Mouse (Mus musculus): ENCODE measurements around the gene Nasp. TPM values are rescaled to one million over a fixed set of nuclear protein-coding genes. Genes with fewer than 3 reads are reported as not detected.

Nasp gene
- polyA plus RNA-seq, 1 experiment, result 23.5 TPM

DNA sequence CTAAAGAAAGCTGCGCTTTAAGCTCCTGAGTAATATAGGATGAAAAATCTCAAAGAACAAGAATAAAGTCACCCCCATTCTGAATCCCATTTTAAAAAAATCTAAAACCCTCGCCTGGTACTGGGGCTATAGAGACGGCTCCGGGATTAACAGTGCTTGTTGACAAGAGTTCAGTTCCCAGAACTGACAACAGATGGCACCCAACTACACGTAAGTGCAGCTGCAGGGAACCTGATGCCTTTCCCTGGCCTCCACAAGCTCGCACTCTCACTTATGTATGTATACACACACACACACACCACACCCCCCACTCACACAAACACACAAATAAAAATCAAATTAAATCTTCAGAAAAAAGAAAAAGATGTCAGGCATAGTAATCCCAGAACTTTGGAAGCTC is 16.6 kb upstream of the Nasp start:
- H3K4me1 ChIP-seq (ENCODE audit: control insufficient read depth, insufficient read depth, low read length), result peaks cover 3% of the 10 kb centered on the region
- H3K4me3 ChIP-seq (ENCODE audit: insufficient read depth, low read length), result no peak overlapping the region
- TF ChIP-seq POLR2A (IDR thresholded peaks at IDR 0.05; ENCODE audit: extremely low read depth, insufficient read depth, low read length), result no peak
- peak; percentile 57 for TF ChIP-seq CTCF (IDR thresholded peaks at IDR 0.05; ENCODE audit: extremely low read depth, insufficient read depth, low read length)
- H3K27ac ChIP-seq (ENCODE audit: insufficient read depth, low read length), result no peak overlapping the region

DNA sequence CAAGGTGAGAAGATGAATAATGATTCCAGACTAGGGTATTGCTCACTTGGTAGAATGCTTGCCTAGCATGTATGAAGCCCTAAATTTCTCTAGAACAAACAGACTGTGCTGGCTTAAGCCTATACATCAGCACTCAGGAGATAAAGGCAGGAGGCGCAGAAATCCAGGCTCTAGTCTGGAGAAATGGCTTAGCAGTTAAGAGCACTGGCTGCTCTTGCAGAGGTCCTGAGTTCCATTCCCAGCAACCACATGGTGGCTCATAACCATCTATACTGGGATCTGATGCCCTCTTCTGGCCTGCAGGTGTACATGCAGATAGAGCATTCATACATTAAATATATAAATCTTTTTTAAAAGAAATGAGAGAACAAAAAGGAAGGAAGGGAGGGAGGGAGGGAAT is 14.3 kb upstream of the Nasp start:
- H3K27ac ChIP-seq (ENCODE audit: insufficient read depth, low read length), result no peak overlapping the region
- no peak for TF ChIP-seq CTCF (IDR thresholded peaks at IDR 0.05; ENCODE audit: extremely low read depth, insufficient read depth, low read length)
- TF ChIP-seq POLR2A (IDR thresholded peaks at IDR 0.05; ENCODE audit: extremely low read depth, insufficient read depth, low read length), result no peak

DNA sequence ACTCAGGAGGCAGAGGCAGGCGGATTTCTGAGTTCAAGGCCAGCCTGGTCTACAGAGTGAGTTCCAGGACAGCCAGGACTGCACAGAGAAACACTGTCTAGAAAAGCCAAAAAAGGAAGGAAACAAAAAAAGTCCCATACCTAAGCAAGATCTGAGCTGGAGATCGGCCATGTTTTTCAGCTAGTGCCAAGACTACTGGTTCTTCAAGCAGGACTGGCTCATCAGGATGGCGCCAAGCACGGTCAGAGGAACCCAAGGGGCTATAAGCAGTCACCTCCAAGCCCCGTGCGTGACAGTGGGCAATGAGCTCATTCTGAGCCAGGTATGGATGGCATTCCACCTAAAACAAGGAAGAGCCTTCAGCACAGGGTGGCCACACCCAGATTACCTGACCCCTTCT is 11.1 kb upstream of the Nasp start:
- H3K4me1 ChIP-seq (ENCODE audit: control insufficient read depth, insufficient read depth, low read length), result no peaks in the 10 kb centered on the region
- H3K4me3 ChIP-seq (ENCODE audit: insufficient read depth, low read length), result no peak overlapping the region
- H3K27ac ChIP-seq (ENCODE audit: insufficient read depth, low read length), result no peak overlapping the region
- TF ChIP-seq POLR2A (IDR thresholded peaks at IDR 0.05; ENCODE audit: extremely low read depth, insufficient read depth, low read length), result no peak
- no peak for TF ChIP-seq CTCF (IDR thresholded peaks at IDR 0.05; ENCODE audit: extremely low read depth, insufficient read depth, low read length)

More for the DNA sequence above, 14.3 kb upstream of the Nasp start:
- peaks cover 2% of the 10 kb centered on the region; the same call in 1 of the 2 replicates for H3K4me1 ChIP-seq (ENCODE audit: control insufficient read depth, insufficient read depth, low read length)
- H3K4me3 ChIP-seq (ENCODE audit: insufficient read depth, low read length), result no peak overlapping the region

DNA sequence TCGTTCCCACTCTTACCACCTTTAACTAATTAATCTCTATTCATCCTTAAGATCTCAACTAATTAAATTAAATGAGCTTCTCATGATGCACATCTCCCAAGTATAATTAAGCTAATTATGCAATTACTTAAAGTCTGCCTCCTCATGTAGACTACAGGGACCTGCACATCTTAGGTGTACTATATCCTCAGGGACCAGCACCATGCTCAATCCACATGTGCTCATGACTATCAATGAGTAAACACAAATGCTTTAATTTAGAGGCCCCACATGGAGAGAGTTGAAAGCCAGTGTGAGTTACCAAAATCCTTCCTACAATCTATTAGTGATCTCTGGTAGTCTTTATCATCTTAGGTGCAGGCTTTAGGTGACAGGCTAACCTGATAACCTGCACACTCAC is 7.5 kb upstream of the Nasp start:
- Histone ChIP-seq H3K4me1 (ENCODE audit: control insufficient read depth, insufficient read depth, low read length) (no peaks in the 10 kb centered on the region), H3K4me3 (ENCODE audit: insufficient read depth, low read length) (no peak overlapping the region), H3K27ac (ENCODE audit: insufficient read depth, low read length) (no peak overlapping the region)
- TF ChIP-seq CTCF (IDR thresholded peaks at IDR 0.05; ENCODE audit: extremely low read depth, insufficient read depth, low read length), result no peak
- TF ChIP-seq POLR2A (IDR thresholded peaks at IDR 0.05; ENCODE audit: extremely low read depth, insufficient read depth, low read length), result no peak

DNA sequence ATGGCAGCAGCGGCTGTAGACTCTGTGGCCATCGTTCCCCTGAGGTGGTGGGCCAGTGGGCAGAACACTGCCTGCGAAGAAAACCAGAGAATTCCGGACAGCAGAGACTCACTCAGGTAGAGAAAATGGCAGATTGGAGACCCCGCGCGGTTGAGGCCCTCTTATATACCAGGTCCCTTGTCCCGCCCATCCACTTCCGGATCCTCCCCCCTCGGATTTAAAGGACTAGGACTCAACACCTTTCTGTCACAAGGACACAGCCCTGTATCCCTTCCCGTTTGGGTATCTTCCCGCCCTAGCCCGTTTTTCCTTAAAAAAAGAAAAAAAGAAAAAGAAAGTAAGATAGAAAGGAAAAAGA is 403 bp downstream of the Nasp start:
- Histone ChIP-seq H3K27ac (ENCODE audit: insufficient read depth, low read length) (0 out of 2 replicates have a peak overlapping the region, but pooled peaks have one; percentile 2), H3K4me3 (ENCODE audit: insufficient read depth, low read length) (peak overlapping the region; percentile 63), H3K4me1 (ENCODE audit: control insufficient read depth, insufficient read depth, low read length) (no peaks in the 10 kb centered on the region)
- TF ChIP-seq POLR2A (IDR thresholded peaks at IDR 0.05; ENCODE audit: extremely low read depth, insufficient read depth, low read length) (peak; percentile 97), CTCF (IDR thresholded peaks at IDR 0.05; ENCODE audit: extremely low read depth, insufficient read depth, low read length) (no peak)

DNA sequence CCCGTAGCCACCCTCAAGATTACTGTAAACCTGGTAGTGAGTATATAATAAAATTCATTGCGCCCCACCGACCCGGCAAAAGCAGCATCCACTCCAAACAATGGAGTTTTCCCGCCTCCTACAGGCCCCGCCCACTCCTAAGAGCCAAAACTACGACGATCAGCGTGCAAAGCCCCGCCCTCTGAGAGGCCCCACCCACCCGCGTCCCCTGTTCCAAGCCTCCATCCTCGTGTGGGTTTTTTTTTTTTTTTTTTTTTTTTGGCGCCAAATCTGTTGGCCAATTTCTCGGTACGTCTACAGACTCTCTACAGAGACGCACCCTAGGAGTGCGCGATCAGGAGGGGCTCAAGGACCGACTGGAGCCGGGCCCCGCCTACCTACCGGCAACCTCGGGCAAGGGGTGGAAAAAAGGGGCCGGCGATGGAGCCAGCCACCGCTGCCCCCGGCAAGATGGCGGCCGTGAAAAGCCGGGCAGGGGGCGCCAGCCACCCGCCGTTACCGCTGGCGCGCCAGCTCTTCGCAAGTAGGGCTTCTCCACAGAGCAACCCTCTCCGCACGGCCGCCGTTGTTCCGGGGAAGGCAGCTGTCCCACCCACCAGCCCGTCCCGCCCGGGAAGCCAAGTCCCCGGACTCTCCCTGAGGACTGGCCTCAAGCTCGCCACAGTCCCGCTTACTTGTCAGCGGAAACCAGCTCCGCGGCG is 933 bp downstream of the Nasp start:
- 0 out of 2 replicates have a peak overlapping the region, but pooled peaks have one; percentile 2 for H3K27ac ChIP-seq (ENCODE audit: insufficient read depth, low read length)
- no peaks in the 10 kb centered on the region for H3K4me1 ChIP-seq (ENCODE audit: control insufficient read depth, insufficient read depth, low read length)
- peak overlapping the region; percentile 63 for H3K4me3 ChIP-seq (ENCODE audit: insufficient read depth, low read length)
- TF ChIP-seq POLR2A (IDR thresholded peaks at IDR 0.05; ENCODE audit: extremely low read depth, insufficient read depth, low read length) (no peak), CTCF (IDR thresholded peaks at IDR 0.05; ENCODE audit: extremely low read depth, insufficient read depth, low read length) (no peak)

DNA sequence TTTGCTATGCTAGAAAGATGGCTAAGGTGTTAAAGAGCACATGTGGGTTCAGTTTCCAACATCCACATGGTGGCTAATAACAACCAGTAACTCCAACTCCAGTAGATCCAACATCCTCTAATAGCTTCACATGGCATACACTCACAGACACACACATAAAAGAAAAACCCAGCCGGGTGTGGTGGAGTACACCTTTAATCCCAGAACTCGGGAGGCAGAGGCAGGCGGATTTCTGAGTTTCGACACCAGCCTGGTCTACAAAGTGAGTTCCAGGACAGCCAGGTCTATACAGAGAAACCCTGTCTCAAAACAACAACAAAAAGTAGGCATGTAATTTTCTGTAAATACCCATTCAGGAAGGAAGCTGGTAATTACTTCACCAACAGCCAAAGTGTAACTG is 2.9 kb downstream of the Nasp start:
- no peak overlapping the region for H3K4me3 ChIP-seq (ENCODE audit: insufficient read depth, low read length)
- TF ChIP-seq CTCF (IDR thresholded peaks at IDR 0.05; ENCODE audit: extremely low read depth, insufficient read depth, low read length), result no peak
- no peak for TF ChIP-seq POLR2A (IDR thresholded peaks at IDR 0.05; ENCODE audit: extremely low read depth, insufficient read depth, low read length)
- H3K27ac ChIP-seq (ENCODE audit: insufficient read depth, low read length), result no peak overlapping the region
- H3K4me1 ChIP-seq (ENCODE audit: control insufficient read depth, insufficient read depth, low read length), result no peaks in the 10 kb centered on the region

DNA sequence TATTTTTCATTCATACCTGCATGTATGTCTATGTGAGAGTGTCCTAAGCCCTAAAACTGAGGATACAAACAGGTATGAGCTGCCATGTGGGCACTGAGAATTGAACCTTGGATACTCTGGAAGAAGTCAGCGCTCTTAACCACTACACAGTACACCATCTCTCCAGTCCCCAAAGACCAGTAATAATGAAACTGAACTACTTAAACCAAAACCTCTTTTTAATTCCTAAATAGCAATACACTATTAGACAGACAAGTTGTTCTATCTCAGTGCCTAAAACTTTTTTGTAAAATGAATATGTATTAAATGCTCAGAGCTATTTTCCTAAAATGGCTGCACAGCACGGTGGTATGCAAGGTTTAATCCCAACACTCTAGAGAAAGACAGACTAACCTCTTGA is 12.5 kb downstream of the Nasp start:
- Histone ChIP-seq H3K4me1 (ENCODE audit: control insufficient read depth, insufficient read depth, low read length) (no peaks in the 10 kb centered on the region), H3K4me3 (ENCODE audit: insufficient read depth, low read length) (no peak overlapping the region), H3K27ac (ENCODE audit: insufficient read depth, low read length) (no peak overlapping the region)
- no peak for TF ChIP-seq POLR2A (IDR thresholded peaks at IDR 0.05; ENCODE audit: extremely low read depth, insufficient read depth, low read length)
- no peak for TF ChIP-seq CTCF (IDR thresholded peaks at IDR 0.05; ENCODE audit: extremely low read depth, insufficient read depth, low read length)

DNA sequence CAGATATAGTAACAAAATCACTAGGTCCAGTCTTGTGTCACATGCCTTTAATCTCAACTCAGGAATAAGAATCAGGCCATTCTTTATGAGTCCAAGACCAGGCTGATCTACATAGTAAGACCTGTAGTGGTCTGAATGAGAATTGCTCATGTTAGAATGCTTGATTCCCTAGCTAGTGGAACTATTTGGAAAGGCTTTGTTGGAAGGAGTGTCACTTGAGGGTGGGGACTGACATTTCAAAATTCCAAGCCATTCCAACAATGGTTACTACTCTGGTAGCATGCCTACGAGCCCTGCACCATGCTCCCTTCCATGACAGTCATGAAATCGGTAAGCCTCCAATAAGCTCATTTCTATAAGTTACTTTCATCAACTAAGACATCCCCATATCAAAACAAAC is 15.1 kb downstream of the Nasp start:
- TF ChIP-seq POLR2A (IDR thresholded peaks at IDR 0.05; ENCODE audit: extremely low read depth, insufficient read depth, low read length) (no peak), CTCF (IDR thresholded peaks at IDR 0.05; ENCODE audit: extremely low read depth, insufficient read depth, low read length) (no peak)
- H3K4me3 ChIP-seq (ENCODE audit: insufficient read depth, low read length), result no peak overlapping the region
- no peaks in the 10 kb centered on the region for H3K4me1 ChIP-seq (ENCODE audit: control insufficient read depth, insufficient read depth, low read length)
- no peak overlapping the region for H3K27ac ChIP-seq (ENCODE audit: insufficient read depth, low read length)
